Mouse (Mus musculus): ENCODE results near the gene Kifc3. TPM values are rescaled to one million over a fixed set of nuclear protein-coding genes. Genes with fewer than 3 reads are reported as not detected.

Kifc3 gene
- total and polyA plus RNA-seq, 3 experiments: 0.78 to 1.8 (median 1.7) TPM

DNA sequence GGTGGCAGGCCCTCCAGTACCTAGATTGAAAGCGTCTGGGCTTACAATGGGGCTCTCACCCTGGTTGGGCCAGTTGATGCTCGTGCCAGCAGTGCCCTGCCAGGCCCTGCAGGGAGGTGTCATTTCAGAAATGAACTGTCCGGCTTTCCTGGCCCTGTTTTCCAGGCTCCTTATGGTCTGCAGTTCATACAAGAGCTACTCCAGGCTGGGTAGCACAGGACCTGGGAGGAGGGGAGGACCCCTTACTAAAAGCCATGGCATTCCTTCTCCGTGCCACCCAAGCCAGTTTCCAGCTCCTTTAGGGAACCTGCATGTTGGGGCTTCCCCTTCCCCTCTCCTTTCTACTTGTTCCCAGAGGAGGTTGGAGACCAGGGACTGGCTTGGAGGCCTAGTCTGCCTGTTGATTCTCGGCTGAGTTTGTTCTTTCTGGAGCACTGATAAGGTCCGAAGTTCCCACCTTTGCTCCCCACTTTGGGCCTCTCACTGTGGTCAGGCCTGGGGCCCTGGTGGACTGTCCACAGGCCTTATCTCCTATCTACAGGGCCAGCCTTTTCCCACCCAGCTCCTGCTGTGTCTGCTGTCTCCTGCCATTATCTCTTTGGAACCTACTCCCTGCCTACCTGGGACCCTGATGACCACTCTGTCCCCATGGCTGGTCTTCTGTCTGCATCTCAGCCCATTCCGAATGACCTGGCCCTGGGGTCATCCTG lies 117.0 kb downstream of the Kifc3 start:
- H3K27me3 ChIP-seq (replicated peaks): no peaks in the 10 kb centered on the region
- peaks cover 3 to 12% of the 10 kb centered on the region in 2 experiments for H3K4me1 ChIP-seq (ENCODE audit: control insufficient read depth in 1 of 2, insufficient read depth in 2 of 2)
- H3K4me3 ChIP-seq (replicated peaks in 1 of 3; ENCODE audit: low read depth in 2 of 3, low read length in 2 of 3, poor library complexity in 1 of 3): no peak overlapping the region
- dilution Hi-C loops (cut with MboI; ENCODE audit: extremely low pct_ligation_motif_present, extremely low pct_unique_long_range_greater_than_20kb, low sequenced_read_pairs) (no loop called here), in situ Hi-C loops (cut with MboI; ENCODE audit: low pct_ligation_motif_present, low pct_unique_long_range_greater_than_20kb, low sequenced_read_pairs) (loop anchor here (25.0 kb wide), 1 partner anchor 127 kb away; the partner anchor contains the start of gene Kifc3)
- H3K27ac ChIP-seq (ENCODE audit: insufficient read depth, low read depth): no peak overlapping the region
- H3K4me2 ChIP-seq (ENCODE audit: insufficient read depth, low read depth, poor library complexity, severe bottlenecking): no peak overlapping the region
- H3K79me2 ChIP-seq (replicated peaks; ENCODE audit: control insufficient read depth, extremely low read depth, insufficient read depth, poor library complexity, severe bottlenecking): no peaks in the 10 kb centered on the region
- H3K9ac ChIP-seq (ENCODE audit: insufficient read depth, low read depth): no peak overlapping the region
- no peaks in the 10 kb centered on the region for H3K9me3 ChIP-seq (replicated peaks; ENCODE audit: low read length)
- peaks cover 21 to 72% of the 10 kb centered on the region in 2 experiments for H3K36me3 ChIP-seq (replicated peaks in 1 of 2; ENCODE audit: control insufficient read depth in 1 of 2, insufficient read depth in 1 of 2, low read length in 1 of 2)
- DNase-seq (ENCODE audit: extremely low read depth): no peak
- TF ChIP-seq CHD1 (IDR thresholded peaks at IDR 0.05; ENCODE audit: low read depth, low read length): no peak
- TF ChIP-seq E2F4 (IDR thresholded peaks at IDR 0.05; ENCODE audit: insufficient replicate concordance, low read depth, low read length): no peak
- no peak for TF ChIP-seq JUND (conservative IDR thresholded peaks at IDR 0.05; ENCODE audit: low read depth, low read length)
- TF ChIP-seq RCOR1 (conservative IDR thresholded peaks at IDR 0.05; ENCODE audit: low read depth, low read length): no peak
- TF ChIP-seq USF2 (conservative IDR thresholded peaks at IDR 0.05; ENCODE audit: low read depth, low read length): no peak
- no peak for TF ChIP-seq POLR2A (IDR thresholded peaks at IDR 0.05; ENCODE audit: low read depth, low read length)
- no peak for TF ChIP-seq UBTF (IDR thresholded peaks at IDR 0.05; ENCODE audit: low read depth, low read length)
- TF ChIP-seq ETS1 (conservative IDR thresholded peaks at IDR 0.05; ENCODE audit: low read depth, low read length): no peak
- no peak for TF ChIP-seq NRF1 (IDR thresholded peaks at IDR 0.05; ENCODE audit: low read depth, low read length)
- TF ChIP-seq NELFE (IDR thresholded peaks at IDR 0.05; ENCODE audit: low read depth, low read length): no peak
- no peak for TF ChIP-seq ZC3H11A (IDR thresholded peaks at IDR 0.05; ENCODE audit: low read depth, low read length)
- TF ChIP-seq SIN3A (IDR thresholded peaks at IDR 0.05; ENCODE audit: low read length): no peak
- no peak for TF ChIP-seq GABPA (IDR thresholded peaks at IDR 0.05; ENCODE audit: insufficient replicate concordance, low read depth, low read length)
- no peak for TF ChIP-seq RAD21 (IDR thresholded peaks at IDR 0.05; ENCODE audit: low read depth, low read length)
- TF ChIP-seq EP300 (IDR thresholded peaks at IDR 0.05; ENCODE audit: low read length): no peak
- no peak for TF ChIP-seq MXI1 (IDR thresholded peaks at IDR 0.05; ENCODE audit: low read depth, low read length)
- no peak for TF ChIP-seq TCF12 (IDR thresholded peaks at IDR 0.05; ENCODE audit: low read depth, low read length)
- no peak for TF ChIP-seq MYC (IDR thresholded peaks at IDR 0.05; ENCODE audit: low read depth, low read length)
- TF ChIP-seq BHLHE40 (IDR thresholded peaks at IDR 0.05; ENCODE audit: low read depth, low read length): no peak

DNA sequence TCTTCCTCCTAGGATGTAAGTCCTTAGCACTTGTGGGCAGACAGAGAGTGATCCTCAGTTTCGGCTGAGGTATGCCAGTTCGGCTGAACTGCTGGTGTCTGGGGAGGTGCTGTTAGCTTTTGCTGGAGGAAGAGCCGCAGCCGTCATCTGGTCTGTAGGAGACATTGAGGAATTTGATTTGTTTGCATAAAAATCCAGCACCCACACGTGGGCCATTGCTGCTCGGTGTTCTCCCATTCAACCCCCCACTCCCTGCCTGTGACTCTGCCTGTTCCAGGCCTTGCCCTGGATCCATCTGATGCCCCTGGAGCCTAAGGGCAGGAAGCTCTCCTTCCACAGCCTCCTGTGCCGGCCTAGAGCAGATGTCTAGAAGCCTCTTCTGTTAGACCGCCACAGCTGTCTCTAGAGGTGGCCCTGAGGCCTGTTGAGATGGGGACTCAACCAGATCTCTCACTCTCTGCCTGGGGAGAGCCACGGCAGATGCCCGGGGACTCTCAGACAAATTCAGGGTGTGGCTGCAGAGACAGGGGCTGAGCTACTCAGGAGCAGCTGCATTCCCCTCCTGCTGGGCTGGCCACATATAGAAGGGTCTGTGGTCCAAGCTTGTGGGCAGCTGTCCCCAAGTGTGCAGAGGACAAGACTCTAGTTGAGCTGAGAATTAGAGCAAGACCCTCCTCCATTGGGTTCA lies 117.7 kb downstream of the Kifc3 start:
- no peak for TF ChIP-seq TCF12 (IDR thresholded peaks at IDR 0.05; ENCODE audit: low read depth, low read length)
- no peak for TF ChIP-seq MAX (IDR thresholded peaks at IDR 0.05; ENCODE audit: low read length)
- TF ChIP-seq UBTF (IDR thresholded peaks at IDR 0.05; ENCODE audit: low read depth, low read length): no peak
- no peak for TF ChIP-seq USF2 (conservative IDR thresholded peaks at IDR 0.05; ENCODE audit: low read depth, low read length)
- TF ChIP-seq NRF1 (IDR thresholded peaks at IDR 0.05; ENCODE audit: low read depth, low read length): no peak
- TF ChIP-seq CHD1 (IDR thresholded peaks at IDR 0.05; ENCODE audit: low read depth, low read length): no peak
- TF ChIP-seq SMC3 (IDR thresholded peaks at IDR 0.05; ENCODE audit: low read depth, low read length): no peak
- no peak for TF ChIP-seq ETS1 (conservative IDR thresholded peaks at IDR 0.05; ENCODE audit: low read depth, low read length)
- TF ChIP-seq KAT2A (IDR thresholded peaks at IDR 0.05; ENCODE audit: insufficient replicate concordance, low read length): no peak
- no peak for TF ChIP-seq RAD21 (IDR thresholded peaks at IDR 0.05; ENCODE audit: low read depth, low read length)
- TF ChIP-seq ELF1 (IDR thresholded peaks at IDR 0.05; ENCODE audit: low read depth, low read length): no peak
- TF ChIP-seq POLR2A (IDR thresholded peaks at IDR 0.05; ENCODE audit: low read depth, low read length): no peak
- dilution Hi-C loops (cut with MboI; ENCODE audit: extremely low pct_ligation_motif_present, extremely low pct_unique_long_range_greater_than_20kb, low sequenced_read_pairs): no loop called here
- no peaks in the 10 kb centered on the region for H3K79me2 ChIP-seq (replicated peaks; ENCODE audit: control insufficient read depth, extremely low read depth, insufficient read depth, poor library complexity, severe bottlenecking)
- H3K9me3 ChIP-seq (replicated peaks; ENCODE audit: low read length): no peaks in the 10 kb centered on the region
- no peak overlapping the region for H3K9ac ChIP-seq (ENCODE audit: insufficient read depth, low read depth)
- peaks cover 3 to 12% of the 10 kb centered on the region in 2 experiments for H3K4me1 ChIP-seq (ENCODE audit: control insufficient read depth in 1 of 2, insufficient read depth in 2 of 2)
- H3K4me3 ChIP-seq (replicated peaks in 1 of 3; ENCODE audit: low read depth in 2 of 3, low read length in 2 of 3, poor library complexity in 1 of 3): no peak overlapping the region
- no peaks in the 10 kb centered on the region for H3K27me3 ChIP-seq (replicated peaks)
- H3K36me3 ChIP-seq (replicated peaks in 1 of 2; ENCODE audit: control insufficient read depth in 1 of 2, insufficient read depth in 1 of 2, low read length in 1 of 2): peaks cover 18 to 65% of the 10 kb centered on the region in 2 experiments
- in situ Hi-C loops (cut with MboI; ENCODE audit: low pct_ligation_motif_present, low pct_unique_long_range_greater_than_20kb, low sequenced_read_pairs): loop anchor here (25.0 kb wide), 1 partner anchor 127 kb away; the partner anchor contains the start of gene Kifc3
- no peak overlapping the region for H3K27ac ChIP-seq (ENCODE audit: insufficient read depth, low read depth)
- H3K4me2 ChIP-seq (ENCODE audit: insufficient read depth, low read depth, poor library complexity, severe bottlenecking): no peak overlapping the region
- DNase-seq (ENCODE audit: extremely low read depth): no peak

All from CH12.LX (cell line).